Mouse (Mus musculus) lung, adult 2 months (tissue): Measurements from ENCODE around the gene Ghrhr.

Experiments used
- CTCF ChIP-seq: fragments of 200-500 bp; IDR thresholded peaks from 2 replicates; pipeline ENCODE4 v1.5.1; 2011; ENCODE audit warnings: mild to moderate bottlenecking, low read length, control low read depth; ENCODE audit not compliant: insufficient read depth
- POLR2A ChIP-seq: fragments of 200-500 bp; IDR thresholded peaks from 2 replicates; pipeline ENCODE4 v1.6.1; 2011; ENCODE audit warnings: low read depth, mild to moderate bottlenecking, control low read depth, low read length, borderline replicate concordance; ENCODE audit errors: extremely low read depth

- TF ChIP-seq POLR2A (no peak), CTCF (no peak)
Observed at GRCm38 (mm10) chr6:55328179-55328578, 47.9 kb upstream of the Ghrhr start.
